Mouse (Mus musculus): Measurements from ENCODE around the gene Sirt6. TPM values are rescaled to one million over a fixed set of nuclear protein-coding genes. Genes with fewer than 3 reads are reported as not detected.
A peak's percentile ranks its signal among the peaks of the same experiment; 100 is the strongest.

The Sirt6 gene
- polyA plus RNA-seq, 1 experiment = 16.3 TPM

DNA sequence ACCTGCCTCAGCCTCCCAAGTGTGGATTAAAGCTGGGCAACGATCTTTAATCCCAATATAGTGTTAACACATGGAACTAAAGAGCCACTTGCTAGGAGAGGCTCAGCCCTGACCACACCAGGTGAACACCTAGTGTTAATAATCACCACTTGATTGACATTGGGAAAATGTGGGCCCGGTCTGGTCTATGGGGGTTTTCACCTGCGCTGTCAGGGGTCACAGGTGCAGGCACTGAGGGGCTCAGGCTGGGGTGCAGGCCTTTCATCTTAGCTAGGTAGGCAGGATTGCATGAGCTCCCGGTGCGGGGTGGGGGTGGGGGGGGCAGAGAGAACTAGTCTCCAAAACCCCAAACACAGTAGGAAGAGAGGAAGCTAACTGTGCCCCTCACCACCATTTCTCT is 28.0 kb downstream of the Sirt6 start:
- no peak for DNase-seq
- Histone ChIP-seq H3K4me3 (ENCODE audit: insufficient read depth, low read depth, low read length) (no peak overlapping the region), H3K4me1 (ENCODE audit: control insufficient read depth, insufficient read depth, low read length) (peaks cover 5% of the 10 kb centered on the region; the same call in 1 of the 2 replicates), H3K36me3 (ENCODE audit: control insufficient read depth, insufficient read depth, low read length) (no peaks in the 10 kb centered on the region), H3K27me3 (replicated peaks; ENCODE audit: control insufficient read depth, insufficient read depth, low read length) (no peaks in the 10 kb centered on the region), H3K27ac (ENCODE audit: insufficient read depth, low read depth, low read length) (no peak overlapping the region)
- TF ChIP-seq CTCF (conservative IDR thresholded peaks at IDR 0.05; ENCODE audit: insufficient read depth, insufficient read length, low read depth, low read length) = no peak
- no peak for TF ChIP-seq POLR2A (IDR thresholded peaks at IDR 0.05; ENCODE audit: low read depth, low read length)
- 79% methylated on average over 5 of the region's 5 CpGs for WGBS

DNA sequence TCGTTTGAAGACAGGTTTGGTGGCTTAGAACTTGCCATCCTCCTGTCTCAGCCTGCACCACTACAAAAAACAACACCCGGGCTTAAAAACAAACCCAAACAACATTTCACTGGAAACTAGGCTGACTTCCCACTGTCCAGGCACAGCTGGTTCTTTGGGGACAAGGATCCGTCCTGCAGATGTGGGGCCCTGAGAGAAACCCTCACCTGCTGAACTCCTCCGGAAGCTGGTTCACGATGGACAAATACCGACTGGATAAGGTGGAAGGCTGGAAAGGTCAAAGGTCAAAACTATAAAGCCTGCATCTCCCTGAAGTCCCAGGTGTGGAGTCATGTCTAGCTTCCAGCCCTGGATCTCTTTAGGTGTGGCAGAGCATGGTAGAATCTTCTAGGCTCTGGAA is 28.7 kb downstream of the Sirt6 start:
- Histone ChIP-seq H3K36me3 (ENCODE audit: control insufficient read depth, insufficient read depth, low read length) (no peaks in the 10 kb centered on the region), H3K27me3 (replicated peaks; ENCODE audit: control insufficient read depth, insufficient read depth, low read length) (no peaks in the 10 kb centered on the region), H3K27ac (ENCODE audit: insufficient read depth, low read depth, low read length) (no peak overlapping the region), H3K4me3 (ENCODE audit: insufficient read depth, low read depth, low read length) (no peak overlapping the region), H3K4me1 (ENCODE audit: control insufficient read depth, insufficient read depth, low read length) (peaks cover 5% of the 10 kb centered on the region; the same call in 1 of the 2 replicates)
- TF ChIP-seq CTCF (conservative IDR thresholded peaks at IDR 0.05; ENCODE audit: insufficient read depth, insufficient read length, low read depth, low read length) (no peak), POLR2A (IDR thresholded peaks at IDR 0.05; ENCODE audit: low read depth, low read length) (no peak)
- WGBS = 43% methylated on average over 6 of the region's 6 CpGs
- no peak for DNase-seq

DNA sequence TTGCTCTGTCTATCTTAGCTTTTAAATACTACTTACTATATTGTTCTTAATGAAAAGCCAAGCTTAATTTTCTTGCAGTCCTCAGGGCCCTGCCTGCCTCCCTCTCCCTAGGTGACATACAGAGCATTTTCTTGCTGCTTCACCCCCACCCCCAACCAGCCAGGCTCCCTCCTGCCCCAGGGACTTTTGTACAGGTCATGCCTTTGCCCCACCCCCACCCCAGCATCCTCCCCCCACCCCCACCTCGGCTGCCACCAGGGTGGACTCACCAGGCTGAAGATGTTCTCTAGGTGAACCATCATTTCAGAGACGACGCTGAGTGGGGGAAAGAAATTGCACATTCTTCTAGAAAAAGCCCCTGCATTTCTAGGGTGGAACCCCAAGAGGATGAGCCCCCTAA is 29.3 kb downstream of the Sirt6 start:
- H3K27ac ChIP-seq (ENCODE audit: insufficient read depth, low read depth, low read length) = no peak overlapping the region

DNA sequence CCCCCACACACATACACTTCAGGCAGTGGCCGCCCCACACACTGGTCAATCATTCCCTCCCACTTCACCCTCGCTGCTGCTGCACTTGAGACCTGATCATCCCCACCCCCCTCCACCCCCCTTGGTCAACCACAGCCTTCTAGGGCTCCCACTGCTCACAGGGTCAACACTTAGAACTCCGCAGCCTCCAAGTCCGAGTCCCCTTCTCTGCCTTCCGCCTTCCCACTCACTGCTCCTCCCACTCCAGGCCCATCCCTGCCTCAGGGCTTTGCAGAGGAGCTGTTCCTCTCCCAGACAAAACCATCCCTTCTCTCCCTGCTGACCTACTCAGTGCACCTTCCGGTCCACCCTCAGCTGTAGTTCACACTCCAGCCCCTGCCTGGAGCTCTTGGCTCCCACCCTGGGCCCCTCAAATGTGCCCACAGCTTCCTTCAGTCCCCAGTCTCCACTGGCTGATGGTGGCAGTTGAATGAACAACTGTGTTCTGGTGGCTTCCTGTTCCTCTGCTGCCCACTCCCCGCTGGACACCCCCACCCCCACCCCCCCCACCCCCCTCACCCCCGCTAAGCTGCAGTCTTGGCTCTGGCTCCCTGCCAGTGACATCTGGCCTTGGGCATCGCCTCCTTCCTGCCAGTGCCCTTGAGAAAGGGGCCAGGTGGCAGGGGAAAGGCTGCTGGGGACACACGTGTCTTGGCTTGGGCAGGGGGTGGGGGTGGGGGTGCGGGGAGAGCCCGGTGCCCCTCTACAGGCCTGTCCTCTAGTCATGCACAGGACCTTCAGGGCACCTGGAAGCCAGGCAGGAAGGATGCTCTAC is 30.3 kb downstream of the Sirt6 start:
- no peak overlapping the region for H3K27ac ChIP-seq (ENCODE audit: insufficient read depth, low read depth, low read length)
- DNase-seq = no peak
- H3K4me1 ChIP-seq (ENCODE audit: control insufficient read depth, insufficient read depth, low read length) = peaks cover 5% of the 10 kb centered on the region; the same call in 1 of the 2 replicates
- TF ChIP-seq CTCF (conservative IDR thresholded peaks at IDR 0.05; ENCODE audit: insufficient read depth, insufficient read length, low read depth, low read length) (no peak), POLR2A (IDR thresholded peaks at IDR 0.05; ENCODE audit: low read depth, low read length) (no peak)
- H3K4me3 ChIP-seq (ENCODE audit: insufficient read depth, low read depth, low read length) = peak overlapping the region; percentile 1; the same call in 1 of the 2 replicates
- H3K36me3 ChIP-seq (ENCODE audit: control insufficient read depth, insufficient read depth, low read length) = no peaks in the 10 kb centered on the region
- H3K27me3 ChIP-seq (replicated peaks; ENCODE audit: control insufficient read depth, insufficient read depth, low read length) = no peaks in the 10 kb centered on the region
- 6% methylated on average over 12 of the region's 12 CpGs for whole genome bisulfite sequencing

More for the DNA sequence above, 29.3 kb downstream of the Sirt6 start:
- TF ChIP-seq POLR2A (IDR thresholded peaks at IDR 0.05; ENCODE audit: low read depth, low read length) (no peak), CTCF (conservative IDR thresholded peaks at IDR 0.05; ENCODE audit: insufficient read depth, insufficient read length, low read depth, low read length) (no peak)
- no peak overlapping the region for H3K4me3 ChIP-seq (ENCODE audit: insufficient read depth, low read depth, low read length)
- no peaks in the 10 kb centered on the region for H3K36me3 ChIP-seq (ENCODE audit: control insufficient read depth, insufficient read depth, low read length)
- DNase-seq = no peak
- WGBS = 65% methylated on average over 3 of the region's 3 CpGs
- peaks cover 5% of the 10 kb centered on the region; the same call in 1 of the 2 replicates for H3K4me1 ChIP-seq (ENCODE audit: control insufficient read depth, insufficient read depth, low read length)
- no peaks in the 10 kb centered on the region for H3K27me3 ChIP-seq (replicated peaks; ENCODE audit: control insufficient read depth, insufficient read depth, low read length)

DNA sequence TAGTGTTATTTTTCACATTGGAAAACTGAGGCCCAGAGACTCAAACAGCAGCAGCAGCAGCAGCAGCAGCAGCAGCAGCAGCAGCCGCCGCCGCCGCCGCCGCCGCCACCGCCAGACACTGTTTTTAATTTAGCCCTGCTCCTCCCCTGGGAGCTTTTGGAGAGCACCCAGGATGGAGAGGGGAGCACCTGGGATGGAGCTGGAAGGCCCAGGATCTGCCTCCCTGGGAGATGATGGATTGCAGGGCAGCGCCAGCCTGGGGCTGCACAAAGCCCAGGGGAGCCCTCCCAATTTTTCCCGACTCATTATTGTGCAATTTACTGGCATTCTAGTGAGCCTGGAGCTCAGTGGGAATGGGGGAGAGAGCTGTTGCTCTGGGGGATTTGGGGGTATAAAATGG is 31.0 kb downstream of the Sirt6 start:
- Histone ChIP-seq H3K27ac (ENCODE audit: insufficient read depth, low read depth, low read length) (no peak overlapping the region), H3K4me3 (ENCODE audit: insufficient read depth, low read depth, low read length) (no peak overlapping the region), H3K36me3 (ENCODE audit: control insufficient read depth, insufficient read depth, low read length) (no peaks in the 10 kb centered on the region), H3K27me3 (replicated peaks; ENCODE audit: control insufficient read depth, insufficient read depth, low read length) (no peaks in the 10 kb centered on the region), H3K4me1 (ENCODE audit: control insufficient read depth, insufficient read depth, low read length) (peaks cover 5% of the 10 kb centered on the region; the same call in 1 of the 2 replicates)
- 25% methylated on average over 10 of the region's 10 CpGs for WGBS
- TF ChIP-seq CTCF (conservative IDR thresholded peaks at IDR 0.05; ENCODE audit: insufficient read depth, insufficient read length, low read depth, low read length) (no peak), POLR2A (IDR thresholded peaks at IDR 0.05; ENCODE audit: low read depth, low read length) (no peak)
- DNase-seq = no peak

DNA sequence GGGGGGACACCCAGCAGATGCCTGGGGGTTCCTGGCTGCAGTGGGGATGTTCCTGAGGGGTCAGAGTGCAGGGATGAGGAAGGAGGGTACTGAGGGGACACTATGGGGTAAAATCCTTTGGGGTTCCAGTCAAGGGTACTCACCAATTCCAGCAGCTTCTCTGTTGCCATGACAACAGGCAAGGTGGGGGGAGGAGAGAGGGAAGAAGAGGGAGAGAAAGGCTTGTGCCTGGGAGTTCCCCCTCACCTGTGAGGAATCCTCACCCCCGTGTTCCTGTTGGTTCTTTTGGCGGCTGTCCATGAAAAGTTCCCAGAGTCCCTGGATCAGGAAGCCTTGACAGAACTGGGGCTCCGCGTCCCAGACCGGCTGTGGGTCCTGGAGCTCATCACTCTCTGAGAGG is 32.0 kb downstream of the Sirt6 start:
- Histone ChIP-seq H3K4me1 (ENCODE audit: control insufficient read depth, insufficient read depth, low read length) (peaks cover 2% of the 10 kb centered on the region; the same call in 1 of the 2 replicates), H3K4me3 (ENCODE audit: insufficient read depth, low read depth, low read length) (no peak overlapping the region), H3K27me3 (replicated peaks; ENCODE audit: control insufficient read depth, insufficient read depth, low read length) (no peaks in the 10 kb centered on the region), H3K36me3 (ENCODE audit: control insufficient read depth, insufficient read depth, low read length) (no peaks in the 10 kb centered on the region), H3K27ac (ENCODE audit: insufficient read depth, low read depth, low read length) (no peak overlapping the region)
- DNase-seq = no peak
- WGBS = 54% methylated on average over 5 of the region's 5 CpGs
- no peak for TF ChIP-seq POLR2A (IDR thresholded peaks at IDR 0.05; ENCODE audit: low read depth, low read length)
- TF ChIP-seq CTCF (conservative IDR thresholded peaks at IDR 0.05; ENCODE audit: insufficient read depth, insufficient read length, low read depth, low read length) = no peak

DNA sequence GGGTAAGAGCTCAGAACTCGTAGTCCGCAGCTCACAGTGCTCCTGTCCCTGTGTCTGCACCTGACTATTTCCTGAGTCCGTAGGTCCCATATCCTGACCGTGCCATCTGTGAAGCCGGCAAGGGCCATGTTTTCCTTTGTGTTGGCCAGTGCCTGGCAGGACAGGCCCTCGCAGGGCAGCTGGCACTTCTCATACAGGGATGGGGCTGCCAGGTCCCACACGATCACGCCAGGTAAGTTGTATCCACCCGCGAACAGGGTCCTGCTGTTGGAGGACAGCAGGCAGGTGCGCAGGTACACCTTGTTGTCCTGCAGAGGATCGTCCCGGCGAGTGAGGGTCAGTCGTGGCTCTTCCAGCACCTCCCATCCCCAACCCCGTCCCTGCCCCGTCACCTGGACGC is 33.7 kb downstream of the Sirt6 start:
- WGBS = 83% methylated on average over 18 of the region's 18 CpGs
- H3K4me1 ChIP-seq (ENCODE audit: control insufficient read depth, insufficient read depth, low read length) = 0 out of 2 replicates have a peak, but pooled peaks cover 2% of the 10 kb centered on the region
- TF ChIP-seq POLR2A (IDR thresholded peaks at IDR 0.05; ENCODE audit: low read depth, low read length) (no peak), CTCF (conservative IDR thresholded peaks at IDR 0.05; ENCODE audit: insufficient read depth, insufficient read length, low read depth, low read length) (no peak)
- no peak for DNase-seq
- no peaks in the 10 kb centered on the region for H3K27me3 ChIP-seq (replicated peaks; ENCODE audit: control insufficient read depth, insufficient read depth, low read length)
- no peak overlapping the region for H3K27ac ChIP-seq (ENCODE audit: insufficient read depth, low read depth, low read length)
- H3K36me3 ChIP-seq (ENCODE audit: control insufficient read depth, insufficient read depth, low read length) = no peaks in the 10 kb centered on the region
- H3K4me3 ChIP-seq (ENCODE audit: insufficient read depth, low read depth, low read length) = no peak overlapping the region

Measured in kidney, adult 2 months (tissue).